Comparison of ENCODE assay signal across 12 mouse cellular contexts in genomic region chr8:86707873-86708272, GRCm38 (mm10). TPM values are rescaled to one million over a fixed set of nuclear protein-coding genes. Genes with fewer than 3 reads are reported as not detected.
DNase-seq lines count a peak whose midpoint lies in the region; ATAC-seq lines count a peak whose summit lies in the region.
"Had no signal": no experiment of that assay in that cellular context is flagged by ENCODE, and none has a peak within 500 bp of the region (broad histone marks: within the 10 kb centered on the region; RNA-seq: fewer than 3 reads in every experiment).

No protein-coding gene starts in this region.

- intact Hi-C loops in heart, postnatal 14 days (cut with DNase I), result no loop called here

- ATAC-seq in erythroblast, adult 5-6 weeks (replicated peaks; ENCODE audit: low FRiP score, poor library complexity, severe bottlenecking), result peak; percentile 38; the same call in 1 of the 2 replicates
- peak; percentile 89 for ATAC-seq in megakaryocyte-erythroid progenitor cell, adult 5-6 weeks (replicated peaks; ENCODE audit: low FRiP score, low TSS enrichment, poor library complexity, severe bottlenecking)
- ATAC-seq: Patski had no signal

- peak; percentile 26 to 39 for DNase-seq in right cerebral cortex, postnatal 36 days (ENCODE audit: low spot score in 2 of 2)
- DNase-seq in right cerebral cortex, postnatal 10 days (ENCODE audit: low spot score in 2 of 2), result no peak
- DNase-seq in thymus, postnatal 4 days, result peak; percentile 75
- DNase-seq in testis, postnatal 14 days (ENCODE audit: low spot score), result no peak
- no peak for DNase-seq in heart, postnatal 14 days
- no peak for DNase-seq in cerebellum, adult 18-20 months
- DNase-seq: heart, postnatal 36 days; kidney, postnatal 25 days; midbrain, embryonic 14.5 days had no signal

RNA-seq across cellular contexts. Expression of gene Gm10638, which starts 37.6 kb away (rescaled TPM):
- total RNA-seq in erythroblast, adult 5-6 weeks (2015; ENCODE audit: low replicate concordance), result not detected in 2 replicates
- not detected in 2 replicates for total RNA-seq in erythroblast, adult 5-6 weeks (2017; ENCODE audit: low replicate concordance)
- not detected in 2 replicates for total RNA-seq in megakaryocyte-erythroid progenitor cell, adult 5-6 weeks (2014; fragmentation: Nextera tagmentation)
- 4.9 TPM in 1 of 2 replicates, not detected in the other for total RNA-seq in megakaryocyte-erythroid progenitor cell, adult 5-6 weeks (2017)
- 1 to 10 TPM; 2.8 to 3.0 TPM for total RNA-seq in heart, postnatal 14 days (2021)

RNA-seq across cellular contexts. Expression of gene Siah1a, which starts 37.9 kb away (rescaled TPM):
- 21.1 and 34.4 TPM in 2 replicates for total RNA-seq in erythroblast, adult 5-6 weeks (2015; ENCODE audit: low replicate concordance)
- total RNA-seq in erythroblast, adult 5-6 weeks (2017; ENCODE audit: low replicate concordance), result 32.7 and 42.7 TPM in 2 replicates
- 17.6 and 20.8 TPM in 2 replicates for total RNA-seq in megakaryocyte-erythroid progenitor cell, adult 5-6 weeks (2014; fragmentation: Nextera tagmentation)
- 24.7 and 32.5 TPM in 2 replicates for total RNA-seq in megakaryocyte-erythroid progenitor cell, adult 5-6 weeks (2017)
- 10 to 100 TPM; 16.8 to 19.1 TPM for total RNA-seq in heart, postnatal 14 days (2021)

Comparison
In these comparisons a context has a peak if more than half of its experiments do, and no peak if none do; other contexts are left out.
1. DNase-seq: peak in right cerebral cortex, postnatal 36 days (2 of 2) and thymus, postnatal 4 days (single experiment); none in right cerebral cortex, postnatal 10 days (0 of 2), testis, postnatal 14 days (single experiment), heart, postnatal 14 days (0 of 2) and cerebellum, adult 18-20 months (0 of 2).